Mouse (Mus musculus) CH12.LX (cell line): ENCODE results near the gene Cmtm7. TPM values are rescaled to one million over a fixed set of nuclear protein-coding genes. Genes with fewer than 3 reads are reported as not detected.
A peak's percentile ranks its signal among the peaks of the same experiment; 100 is the strongest.

Experiments used
- DNase-seq: peaks from one replicate; pipeline ENCODE4 v3.0.0-alpha.2; 2013; ENCODE audit errors: extremely low read depth
- H3K27ac ChIP-seq: 2 replicates; pipeline ENCODE4 v1.5.1; 2012; ENCODE audit warnings: low read depth, mild to moderate bottlenecking, control low read depth, moderate library complexity; ENCODE audit not compliant: insufficient read depth
- H3K27me3 ChIP-seq: replicated peaks from 2 replicates; pipeline ENCODE3; 2012; ENCODE audit warnings: inconsistent platforms
- H3K36me3 ChIP-seq, 2 experiments: replicated peaks in 1 of 2; 2 replicates each; pipeline versions ENCODE3 to v1.6.1; 2012; ENCODE audit warnings: inconsistent platforms in 1 of 2, low read length in 1 of 2, mild to moderate bottlenecking in 1 of 2, mixed read lengths in 1 of 2, moderate library complexity in 1 of 2; ENCODE audit not compliant: control insufficient read depth in 1 of 2, insufficient read depth in 1 of 2
- H3K4me1 ChIP-seq, 2 experiments: 2 replicates each; pipeline ENCODE4 v1.6.1; 2012; ENCODE audit warnings: inconsistent platforms in 1 of 2, moderate library complexity in 1 of 2; ENCODE audit not compliant: insufficient read depth in 2 of 2, control insufficient read depth in 1 of 2
- H3K4me2 ChIP-seq: 2 replicates; pipeline ENCODE4 v1.6.1; 2012; ENCODE audit warnings: low read depth, mild to moderate bottlenecking, control low read depth; ENCODE audit not compliant: poor library complexity, insufficient read depth, severe bottlenecking
- H3K4me3 ChIP-seq, 3 experiments: fragments of 150-350 bp in 1 of 3; sonication (generic) in 1 of 3; replicated peaks in 1 of 3; 2 replicates each; pipeline versions ENCODE3 to v1.5.1; 2011 to 2012; ENCODE audit warnings: low read depth in 2 of 3, low read length in 2 of 3, mild to moderate bottlenecking in 2 of 3, moderate library complexity in 2 of 3, control low read depth in 1 of 3, improper control_type of control experiment in 1 of 3, inconsistent platforms in 1 of 3, mixed read lengths in 1 of 3; ENCODE audit not compliant: poor library complexity in 1 of 3
- H3K79me2 ChIP-seq: replicated peaks from 2 replicates; pipeline ENCODE4 v1.6.1; 2012; ENCODE audit warnings: mild to moderate bottlenecking, moderate library complexity; ENCODE audit not compliant: control insufficient read depth, poor library complexity, insufficient read depth, severe bottlenecking; ENCODE audit errors: extremely low read depth
- H3K9ac ChIP-seq: 2 replicates; pipeline ENCODE4 v1.6.1; 2012; ENCODE audit warnings: low read depth, mild to moderate bottlenecking, control low read depth, moderate library complexity; ENCODE audit not compliant: insufficient read depth
- H3K9me3 ChIP-seq: replicated peaks from 2 replicates; pipeline ENCODE3; 2012; ENCODE audit warnings: low read length, inconsistent platforms, mixed read lengths
- BHLHE40 ChIP-seq: IDR thresholded peaks from 2 replicates; pipeline ENCODE4 v1.6.1; 2011; ENCODE audit warnings: mild to moderate bottlenecking, low read depth, low read length, improper control_type of control experiment
- CHD1 ChIP-seq: IDR thresholded peaks from 2 replicates; pipeline ENCODE4 v1.6.1; 2012; ENCODE audit warnings: low read depth, low read length, improper control_type of control experiment, inconsistent platforms
- CTCF ChIP-seq, 2 experiments: IDR thresholded peaks in 1 of 2; conservative IDR thresholded peaks in 1 of 2; 2 replicates each; pipeline ENCODE4 v1.5.1; 2011 to 2012; ENCODE audit warnings: low read depth in 2 of 2, low read length in 2 of 2, improper control_type of control experiment in 1 of 2, inconsistent platforms in 1 of 2, mild to moderate bottlenecking in 1 of 2, moderate library complexity in 1 of 2
- E2F4 ChIP-seq: IDR thresholded peaks from 2 replicates; pipeline ENCODE4 v1.6.1; 2011; ENCODE audit warnings: low read depth, low read length, improper control_type of control experiment; ENCODE audit not compliant: insufficient replicate concordance
- ELF1 ChIP-seq: IDR thresholded peaks from 2 replicates; pipeline ENCODE4 v1.6.1; 2014; ENCODE audit warnings: low read depth, mild to moderate bottlenecking, inconsistent platforms, low read length, improper control_type of control experiment
- GABPA ChIP-seq: IDR thresholded peaks from 2 replicates; pipeline ENCODE4 v1.6.1; 2012; ENCODE audit warnings: low read depth, low read length, improper control_type of control experiment, inconsistent platforms; ENCODE audit not compliant: insufficient replicate concordance
- IRF4 ChIP-seq: IDR thresholded peaks from 2 replicates; pipeline ENCODE4 v1.6.1; 2014; ENCODE audit warnings: low read depth, mild to moderate bottlenecking, inconsistent platforms, low read length, improper control_type of control experiment
- JUN ChIP-seq: IDR thresholded peaks from 2 replicates; pipeline ENCODE4 v1.6.1; 2011; ENCODE audit warnings: low read depth, mild to moderate bottlenecking, low read length, improper control_type of control experiment, moderate library complexity; ENCODE audit not compliant: insufficient read depth
- KAT2A ChIP-seq: IDR thresholded peaks from 2 replicates; pipeline ENCODE4 v1.6.1; 2012; ENCODE audit warnings: low read length, improper control_type of control experiment, inconsistent platforms; ENCODE audit not compliant: insufficient replicate concordance
- MAFK ChIP-seq: IDR thresholded peaks from 2 replicates; pipeline ENCODE4 v1.6.1; 2011; ENCODE audit warnings: low read length, improper control_type of control experiment; ENCODE audit not compliant: insufficient replicate concordance
- MAX ChIP-seq: IDR thresholded peaks from 2 replicates; pipeline ENCODE4 v1.6.1; 2011; ENCODE audit warnings: low read length, improper control_type of control experiment
- MAZ ChIP-seq: IDR thresholded peaks from 2 replicates; pipeline ENCODE4 v1.6.1; 2012; ENCODE audit warnings: low read depth, mild to moderate bottlenecking, inconsistent platforms, low read length, improper control_type of control experiment, moderate library complexity
- MEF2A ChIP-seq: IDR thresholded peaks from 2 replicates; pipeline ENCODE4 v1.6.1; 2014; ENCODE audit warnings: low read depth, mild to moderate bottlenecking, inconsistent platforms, low read length, improper control_type of control experiment, borderline replicate concordance
- MYC ChIP-seq: IDR thresholded peaks from 2 replicates; pipeline ENCODE4 v1.6.1; 2011; ENCODE audit warnings: low read depth, mild to moderate bottlenecking, improper control_type of control experiment, low read length
- NELFE ChIP-seq: IDR thresholded peaks from 2 replicates; pipeline ENCODE4 v1.6.1; 2011; ENCODE audit warnings: low read depth, low read length, improper control_type of control experiment
- PAX5 ChIP-seq: IDR thresholded peaks from 2 replicates; pipeline ENCODE4 v1.6.1; 2012; ENCODE audit warnings: low read length, inconsistent platforms, mixed read lengths
- POLR2A ChIP-seq: IDR thresholded peaks from 2 replicates; pipeline ENCODE4 v1.6.1; 2011; ENCODE audit warnings: low read depth, mild to moderate bottlenecking, improper control_type of control experiment, low read length
- RCOR1 ChIP-seq: conservative IDR thresholded peaks from 2 replicates; pipeline ENCODE4 v1.6.1; 2012; ENCODE audit warnings: low read depth, mild to moderate bottlenecking, inconsistent platforms, low read length, improper control_type of control experiment
- SIN3A ChIP-seq: IDR thresholded peaks from 2 replicates; pipeline ENCODE4 v1.6.1; 2012; ENCODE audit warnings: low read length, improper control_type of control experiment, inconsistent platforms
- TCF12 ChIP-seq: IDR thresholded peaks from 2 replicates; pipeline ENCODE4 v1.6.1; 2014; ENCODE audit warnings: low read depth, mild to moderate bottlenecking, inconsistent platforms, low read length, improper control_type of control experiment
- UBTF ChIP-seq: IDR thresholded peaks from 2 replicates; pipeline ENCODE4 v1.6.1; 2012; ENCODE audit warnings: low read depth, mild to moderate bottlenecking, inconsistent platforms, low read length, improper control_type of control experiment, moderate library complexity
- USF1 ChIP-seq: IDR thresholded peaks from 2 replicates; pipeline ENCODE4 v1.6.1; 2014; ENCODE audit warnings: low read depth, mild to moderate bottlenecking, inconsistent platforms, low read length, improper control_type of control experiment
- USF2 ChIP-seq: conservative IDR thresholded peaks from 2 replicates; pipeline ENCODE4 v1.6.1; 2011; ENCODE audit warnings: low read depth, low read length, improper control_type of control experiment
- ZC3H11A ChIP-seq: IDR thresholded peaks from 2 replicates; pipeline ENCODE4 v1.6.1; 2012; ENCODE audit warnings: low read depth, mild to moderate bottlenecking, inconsistent platforms, low read length, improper control_type of control experiment
- ZKSCAN1 ChIP-seq: IDR thresholded peaks from 2 replicates; pipeline ENCODE4 v1.6.1; 2012; ENCODE audit warnings: low read depth, inconsistent platforms, low read length, improper control_type of control experiment, borderline replicate concordance
- ZMIZ1 ChIP-seq: IDR thresholded peaks from 2 replicates; pipeline ENCODE4 v1.6.1; 2012; ENCODE audit warnings: low read depth, mild to moderate bottlenecking, inconsistent platforms, low read length, improper control_type of control experiment
- dilution Hi-C: fragments of 300-500 bp; cut with MboI; formaldehyde crosslinking; loops from 2 replicates; pipeline ENCODE4 v1.14.3; 2020; ENCODE audit warnings: low sequenced_read_pairs; ENCODE audit not compliant: extremely low pct_unique_long_range_greater_than_20kb, extremely low pct_ligation_motif_present
- in situ Hi-C: fragments of 300-500 bp; cut with MboI; formaldehyde crosslinking; loops from 3 replicates; pipeline ENCODE4 v1.14.3; 2019; ENCODE audit warnings: low sequenced_read_pairs, low pct_ligation_motif_present, low pct_unique_long_range_greater_than_20kb, mixed read lengths
- polyA plus RNA-seq: library from polyadenylated mRNA; unstranded; fragments of >175 nt; gene quantifications from 2 replicates; pipeline ENCODE4 v1.2.1, GENCODE M21; 2012; ENCODE audit warnings: low read depth; ENCODE audit not compliant: insufficient read length
- total RNA-seq, 2 experiments: library from RNA; depleted of rRNA; stranded (reverse); fragments of 300-350 nt in 1 of 2; fragments of >200 nt in 1 of 2; gene quantifications; 2 replicates each; pipeline ENCODE4 v1.2.3; 2012 to 2014

Cmtm7 gene
- total and polyA plus RNA-seq, 3 experiments: 45.5 to 80.8 (median 46.0) TPM

DNA sequence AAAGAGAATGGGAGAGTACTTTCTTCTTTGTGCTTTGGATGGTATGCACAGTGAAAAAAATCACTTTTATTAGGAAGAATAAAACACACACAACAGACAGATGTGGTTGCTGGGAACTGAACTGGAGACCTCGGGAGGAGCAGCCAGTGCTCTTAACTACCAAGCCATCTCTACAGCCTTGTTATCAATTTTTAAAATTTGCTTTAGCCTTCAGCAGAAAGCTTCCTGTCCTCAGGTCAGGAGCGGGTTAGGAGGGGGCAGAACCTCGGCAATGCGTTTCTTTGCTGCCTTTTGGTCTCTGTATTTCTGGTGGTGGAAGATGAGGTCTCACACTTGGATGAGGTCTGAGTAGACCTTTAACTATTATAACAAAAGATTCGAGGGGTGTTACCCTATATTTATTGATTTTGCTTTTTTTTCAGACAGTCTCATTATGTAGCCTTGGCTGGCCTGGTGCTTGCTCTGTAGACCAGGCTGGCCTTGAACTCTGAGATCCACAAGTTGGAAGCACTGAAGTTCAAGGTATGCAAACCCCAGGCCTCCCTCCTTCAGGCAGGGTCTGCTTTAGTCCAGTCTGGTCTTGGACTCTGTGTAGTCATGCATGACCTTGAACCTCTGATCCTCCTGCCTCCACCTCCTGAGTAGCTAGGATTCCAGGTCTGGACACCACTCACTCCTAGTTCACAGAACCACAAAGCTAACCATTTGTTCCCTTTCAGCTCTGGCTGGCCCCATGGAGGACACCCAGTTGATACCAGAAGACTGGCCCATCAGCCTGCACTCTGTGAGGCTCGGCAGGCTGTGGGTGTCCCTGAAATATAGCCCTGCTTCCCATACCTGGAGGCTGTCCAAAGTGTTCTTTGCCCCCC, 4.2 kb downstream of the Cmtm7 start:
- peaks cover 11 to 38% of the 10 kb centered on the region in 2 experiments for H3K36me3 ChIP-seq
- peaks cover 18% of the 10 kb centered on the region for H3K79me2 ChIP-seq
- peaks cover 19 to 68% of the 10 kb centered on the region in 2 experiments for H3K4me1 ChIP-seq
- 0 out of 2 replicates have a peak overlapping the region, but pooled peaks have one; percentile 12 for H3K27ac ChIP-seq
- TF ChIP-seq TCF12 (no peak), E2F4 (no peak), MEF2A (no peak), USF2 (no peak), ZC3H11A (no peak), UBTF (no peak), RCOR1 (no peak), IRF4 (no peak), SIN3A (no peak), JUN (no peak), MAX (no peak), CTCF (conservative IDR thresholded peaks at IDR 0.05 in 1 of 2, IDR thresholded peaks at IDR 0.05 in 1 of 2; ENCODE audit: low read depth in 2 of 2, low read length in 2 of 2) (no peak), USF1 (no peak)
- peak overlapping the region; percentile 68 for H3K4me2 ChIP-seq
- H3K9ac ChIP-seq: no peak overlapping the region
- peak overlapping the region in 1 of 3 experiments; percentile 5 for H3K4me3 ChIP-seq
- dilution Hi-C loops: no loop called here
- in situ Hi-C loops: no loop called here
- no peaks in the 10 kb centered on the region for H3K27me3 ChIP-seq
- peaks cover 4% of the 10 kb centered on the region for H3K9me3 ChIP-seq
- no peak for DNase-seq

GRCm38 (mm10) chr9:114776361-114776760, 5.3 kb downstream of the Cmtm7 start:
- peaks cover 9% of the 10 kb centered on the region for H3K9me3 ChIP-seq
- H3K4me3 ChIP-seq: no peak overlapping the region
- in situ Hi-C loops: no loop called here
- no peak overlapping the region for H3K27ac ChIP-seq
- DNase-seq: no peak
- no peaks in the 10 kb centered on the region for H3K27me3 ChIP-seq
- TF ChIP-seq PAX5: no peak
- TF ChIP-seq NELFE: no peak
- TF ChIP-seq RCOR1: no peak
- TF ChIP-seq ZMIZ1: no peak
- TF ChIP-seq IRF4: no peak
- TF ChIP-seq USF1: no peak
- TF ChIP-seq GABPA: no peak
- TF ChIP-seq MYC: no peak
- no peak for TF ChIP-seq MAFK
- no peak for TF ChIP-seq KAT2A
- no peak for TF ChIP-seq ZKSCAN1
- no peak for TF ChIP-seq BHLHE40
- no peak for TF ChIP-seq ELF1
- no peak for TF ChIP-seq CHD1
- TF ChIP-seq POLR2A: no peak
- no peak for TF ChIP-seq JUN
- no peak for TF ChIP-seq MAZ
- H3K4me2 ChIP-seq: no peak overlapping the region
- dilution Hi-C loops: no loop called here
- peaks cover 18% of the 10 kb centered on the region for H3K79me2 ChIP-seq
- H3K36me3 ChIP-seq: peaks cover 18 to 49% of the 10 kb centered on the region in 2 experiments
- peaks cover 19 to 63% of the 10 kb centered on the region in 2 experiments for H3K4me1 ChIP-seq
- H3K9ac ChIP-seq: no peak overlapping the region
